Mouse (Mus musculus) forebrain, embryonic 10.5 days (tissue): Measurements from ENCODE around the gene Ly86. TPM values are rescaled to one million over a fixed set of nuclear protein-coding genes. Genes with fewer than 3 reads are reported as not detected.

ENCODE experiments used
- DNase-seq: peaks from one replicate; pipeline ENCODE4 v3.0.0-alpha.2; 2017; ENCODE audit warnings: low spot score; ENCODE audit errors: extremely low spot score
- H3K27ac ChIP-seq: fragments of 300-500 bp; sonication (generic); 2 replicates; pipeline ENCODE4 v1.5.1; 2016; ENCODE audit warnings: mild to moderate bottlenecking
- H3K27me3 ChIP-seq: fragments of 300-500 bp; sonication (generic); 2 replicates; pipeline ENCODE4 v1.6.1; 2016; ENCODE audit warnings: mild to moderate bottlenecking; ENCODE audit not compliant: poor library complexity, severe bottlenecking
- H3K36me3 ChIP-seq: fragments of 300-500 bp; sonication (generic); replicated peaks from 2 replicates; pipeline ENCODE4 v1.6.1; 2016; ENCODE audit warnings: mild to moderate bottlenecking, moderate library complexity
- H3K4me1 ChIP-seq: fragments of 300-500 bp; sonication (generic); 2 replicates; pipeline ENCODE4 v1.6.1; 2016
- H3K4me3 ChIP-seq: fragments of 300-500 bp; sonication (generic); 2 replicates; pipeline ENCODE4 v1.5.1; 2016; ENCODE audit warnings: mild to moderate bottlenecking, moderate library complexity
- H3K9me3 ChIP-seq: fragments of 300-500 bp; sonication (generic); 2 replicates; pipeline ENCODE4 v1.6.1; 2016; ENCODE audit warnings: mild to moderate bottlenecking, moderate library complexity
- WGBS: fragments of 180-500 bp; shearing (Covaris S2); methylation state at CpG from one replicate; pipeline ENCODE4 v1.1.7; 2016; 5-methylcytosine and 5-hydroxymethylcytosine counted together
- polyA plus RNA-seq: library from polyadenylated mRNA; unstranded; fragments of >200 nt; fragmentation: Nextera tagmentation; extraction: Ambion mirVana; gene quantifications from 2 replicates; pipeline ENCODE4 v1.2.1, GENCODE M21; 2016

Gene Ly86
- 3.0 and 4.2 TPM in 2 replicates for polyA plus RNA-seq

- H3K36me3 ChIP-seq: no peaks in the 10 kb centered on the region
- WGBS: 92% methylated on average over 28 of the region's 28 CpGs
- no peaks in the 10 kb centered on the region for H3K9me3 ChIP-seq
- no peaks in the 10 kb centered on the region for H3K27me3 ChIP-seq
- H3K27ac ChIP-seq: no peak within 1 kb of the TSS
- H3K4me3 ChIP-seq: no peak within 1 kb of the TSS
- H3K4me1 ChIP-seq: no peaks in the 10 kb centered on the region
- no peak for DNase-seq
Measured at GRCm38 (mm10) chr13:37344909-37345772, at the start of gene Ly86. Ly86 (plus strand) TSS chr13:37345208.

- Histone ChIP-seq H3K27ac (no peak overlapping the region), H3K4me3 (no peak overlapping the region), H3K9me3 (no peaks in the 10 kb centered on the region; the same call in 1 of the 2 replicates), H3K36me3 (no peaks in the 10 kb centered on the region), H3K27me3 (no peaks in the 10 kb centered on the region), H3K4me1 (no peaks in the 10 kb centered on the region)
- WGBS: 91% methylated on average over 5 of the region's 5 CpGs
- DNase-seq: no peak
Measured at GRCm38 (mm10) chr13:37297886-37298285, 47.1 kb upstream of the Ly86 start.

GRCm38 (mm10) chr13:37298856-37299255, 46.2 kb upstream of the Ly86 start:
- Histone ChIP-seq H3K9me3 (no peaks in the 10 kb centered on the region), H3K4me3 (no peak overlapping the region), H3K27me3 (no peaks in the 10 kb centered on the region), H3K4me1 (no peaks in the 10 kb centered on the region), H3K36me3 (no peaks in the 10 kb centered on the region), H3K27ac (no peak overlapping the region)
- WGBS: 74% methylated on average over 1 of the region's 1 CpGs
- DNase-seq: no peak

- Histone ChIP-seq H3K36me3 (no peaks in the 10 kb centered on the region), H3K27me3 (no peaks in the 10 kb centered on the region), H3K27ac (no peak overlapping the region), H3K9me3 (no peaks in the 10 kb centered on the region), H3K4me3 (no peak overlapping the region), H3K4me1 (no peaks in the 10 kb centered on the region)
- WGBS: 67% methylated on average over 5 of the region's 5 CpGs
- DNase-seq: no peak
Measured at GRCm38 (mm10) chr13:37302877-37303276, 42.1 kb upstream of the Ly86 start.

- no peaks in the 10 kb centered on the region for H3K9me3 ChIP-seq
- peaks cover 22% of the 10 kb centered on the region for H3K4me1 ChIP-seq
- no peak overlapping the region for H3K4me3 ChIP-seq
- DNase-seq: no peak
- no peaks in the 10 kb centered on the region for H3K36me3 ChIP-seq
- H3K27me3 ChIP-seq: peaks cover 22% of the 10 kb centered on the region
- no peak overlapping the region for H3K27ac ChIP-seq
- WGBS: 89% methylated on average over 4 of the region's 4 CpGs
Measured at GRCm38 (mm10) chr13:37308006-37308405, 37.0 kb upstream of the Ly86 start.

GRCm38 (mm10) chr13:37309296-37309695, 35.7 kb upstream of the Ly86 start:
- H3K9me3 ChIP-seq: no peaks in the 10 kb centered on the region
- WGBS: 82% methylated on average over 5 of the region's 5 CpGs
- H3K27me3 ChIP-seq: peaks cover 30% of the 10 kb centered on the region
- no peak overlapping the region for H3K4me3 ChIP-seq
- H3K36me3 ChIP-seq: no peaks in the 10 kb centered on the region
- DNase-seq: no peak
- no peak overlapping the region for H3K27ac ChIP-seq
- peaks cover 24% of the 10 kb centered on the region for H3K4me1 ChIP-seq

GRCm38 (mm10) chr13:37310331-37310730, 34.7 kb upstream of the Ly86 start:
- no peak overlapping the region for H3K27ac ChIP-seq
- H3K27me3 ChIP-seq: peaks cover 30% of the 10 kb centered on the region
- 58% methylated on average over 8 of the region's 8 CpGs for WGBS
- H3K9me3 ChIP-seq: no peaks in the 10 kb centered on the region
- H3K4me1 ChIP-seq: peaks cover 24% of the 10 kb centered on the region
- no peak overlapping the region for H3K4me3 ChIP-seq
- DNase-seq: no peak
- no peaks in the 10 kb centered on the region for H3K36me3 ChIP-seq

- no peaks in the 10 kb centered on the region for H3K9me3 ChIP-seq
- 17% methylated on average over 27 of the region's 27 CpGs for WGBS
- peaks cover 24% of the 10 kb centered on the region for H3K4me1 ChIP-seq
- peaks cover 30% of the 10 kb centered on the region for H3K27me3 ChIP-seq
- H3K4me3 ChIP-seq: peak overlapping the region; percentile 52
- H3K36me3 ChIP-seq: no peaks in the 10 kb centered on the region
- peak; percentile 38 for DNase-seq
- H3K27ac ChIP-seq: peak overlapping the region; percentile 88
Measured at GRCm38 (mm10) chr13:37311555-37312221, 33.3 kb upstream of the Ly86 start.

GRCm38 (mm10) chr13:37312222-37312928, 32.6 kb upstream of the Ly86 start:
- Histone ChIP-seq H3K9me3 (no peaks in the 10 kb centered on the region), H3K27me3 (peaks cover 30% of the 10 kb centered on the region), H3K36me3 (no peaks in the 10 kb centered on the region), H3K27ac (peak overlapping the region; percentile 88), H3K4me3 (peak overlapping the region; percentile 52), H3K4me1 (peaks cover 24% of the 10 kb centered on the region)
- DNase-seq: peak; percentile 89
- 2% methylated on average over 25 of the region's 25 CpGs for WGBS

- Histone ChIP-seq H3K9me3 (no peaks in the 10 kb centered on the region), H3K36me3 (no peaks in the 10 kb centered on the region), H3K4me3 (peak overlapping the region; percentile 52; the same call in 1 of the 2 replicates), H3K27ac (peak overlapping the region; percentile 40; the same call in 1 of the 2 replicates), H3K4me1 (peaks cover 24% of the 10 kb centered on the region), H3K27me3 (peaks cover 30% of the 10 kb centered on the region)
- whole genome bisulfite sequencing: 28% methylated on average over 4 of the region's 4 CpGs
- DNase-seq: no peak
Measured at GRCm38 (mm10) chr13:37312951-37313350, 32.1 kb upstream of the Ly86 start.

- 87% methylated on average over 3 of the region's 3 CpGs for WGBS
- Histone ChIP-seq H3K36me3 (no peaks in the 10 kb centered on the region), H3K4me1 (no peaks in the 10 kb centered on the region), H3K4me3 (no peak overlapping the region), H3K27ac (no peak overlapping the region), H3K27me3 (no peaks in the 10 kb centered on the region), H3K9me3 (no peaks in the 10 kb centered on the region)
- peak; percentile 37 for DNase-seq
Measured at GRCm38 (mm10) chr13:37325504-37325903, 19.5 kb upstream of the Ly86 start.

GRCm38 (mm10) chr13:37329747-37330146, 15.3 kb upstream of the Ly86 start:
- H3K4me3 ChIP-seq: no peak overlapping the region
- no peaks in the 10 kb centered on the region for H3K9me3 ChIP-seq
- no peaks in the 10 kb centered on the region for H3K27me3 ChIP-seq
- no peaks in the 10 kb centered on the region for H3K4me1 ChIP-seq
- H3K27ac ChIP-seq: no peak overlapping the region
- WGBS: 85% methylated on average over 8 of the region's 8 CpGs
- no peak for DNase-seq
- no peaks in the 10 kb centered on the region for H3K36me3 ChIP-seq
